Mouse (Mus musculus) lung, adult 2 months (tissue): ENCODE data around the gene Ly75.

Experiments
- CTCF ChIP-seq: fragments of 200-500 bp; IDR thresholded peaks from 2 replicates; pipeline ENCODE4 v1.5.1; 2011; ENCODE audit warnings: mild to moderate bottlenecking, low read length, control low read depth; ENCODE audit not compliant: insufficient read depth
- POLR2A ChIP-seq: fragments of 200-500 bp; IDR thresholded peaks from 2 replicates; pipeline ENCODE4 v1.6.1; 2011; ENCODE audit warnings: low read depth, mild to moderate bottlenecking, control low read depth, low read length, borderline replicate concordance; ENCODE audit errors: extremely low read depth

DNA sequence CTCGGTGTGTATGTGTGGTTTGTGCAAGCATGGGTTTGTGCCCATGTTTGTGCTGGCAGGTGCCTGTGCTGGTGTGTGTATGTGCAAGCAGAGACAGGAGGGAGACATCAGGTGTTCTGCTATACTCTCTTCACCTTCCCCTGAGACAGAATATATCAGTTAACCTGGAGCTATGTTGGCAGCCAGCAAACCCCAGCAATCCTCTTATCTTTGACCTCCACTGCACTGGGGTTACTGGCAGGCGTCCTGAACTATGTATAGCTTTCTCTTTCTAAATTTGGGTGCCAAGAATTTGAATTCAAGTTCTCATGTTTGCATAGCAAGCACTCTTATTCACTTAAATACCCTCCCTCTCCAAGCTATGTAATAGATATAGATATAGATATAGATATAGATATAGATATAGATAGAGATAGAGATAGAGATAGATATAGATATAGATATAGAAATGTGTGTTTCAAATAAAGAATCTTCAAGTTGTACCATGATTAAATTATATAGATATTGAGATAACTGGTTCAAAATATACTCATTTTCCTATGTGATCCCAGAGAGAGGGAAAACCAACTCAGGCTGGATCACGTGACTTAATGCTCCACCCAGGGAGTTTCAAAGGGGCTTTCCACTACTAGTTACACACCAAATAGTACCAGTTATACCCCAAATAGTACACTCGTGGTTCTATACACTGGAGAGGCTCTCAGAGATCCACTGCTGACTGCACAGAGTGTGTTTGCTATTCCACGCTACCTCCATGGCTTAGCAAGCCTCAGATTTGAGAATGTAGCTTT, 17.1 kb downstream of the Ly75 start:
- TF ChIP-seq CTCF, result no peak
- no peak for TF ChIP-seq POLR2A
